Mouse (Mus musculus) testis, adult 2 months (tissue): Measurements from ENCODE around the gene Nxph1. TPM values are rescaled to one million over a fixed set of nuclear protein-coding genes. Genes with fewer than 3 reads are reported as not detected.

ENCODE experiments used
- H3K27ac ChIP-seq: fragments of 200-500 bp; 2 replicates; pipeline ENCODE4 v1.5.1; 2012; ENCODE audit warnings: low read depth, low read length; ENCODE audit not compliant: control insufficient read depth, insufficient read depth
- H3K27me3 ChIP-seq: fragments of 200-500 bp; 2 replicates; pipeline ENCODE4 v1.6.1; 2012; ENCODE audit warnings: mild to moderate bottlenecking, low read length, moderate library complexity; ENCODE audit not compliant: control insufficient read depth, insufficient read depth
- H3K36me3 ChIP-seq: fragments of 200-500 bp; 2 replicates; pipeline ENCODE4 v1.6.1; 2012; ENCODE audit warnings: mild to moderate bottlenecking, low read length; ENCODE audit not compliant: control insufficient read depth, insufficient read depth
- H3K4me1 ChIP-seq: fragments of 200-500 bp; 2 replicates; pipeline ENCODE4 v1.6.1; 2012; ENCODE audit warnings: low read length; ENCODE audit not compliant: control insufficient read depth, insufficient read depth
- H3K4me3 ChIP-seq: fragments of 200-500 bp; 2 replicates; pipeline ENCODE4 v1.5.1; 2012; ENCODE audit warnings: low read depth, mild to moderate bottlenecking, low read length, moderate library complexity, mixed read lengths; ENCODE audit not compliant: control insufficient read depth
- CTCF ChIP-seq: fragments of 200-500 bp; IDR thresholded peaks from 2 replicates; pipeline ENCODE4 v1.5.1; 2012; ENCODE audit warnings: low read depth, mild to moderate bottlenecking, inconsistent platforms, low read length, moderate library complexity; ENCODE audit not compliant: control insufficient read depth, insufficient read depth, insufficient replicate concordance
- POLR2A ChIP-seq: fragments of 200-500 bp; IDR thresholded peaks from 2 replicates; pipeline ENCODE4 v1.6.1; 2012; ENCODE audit warnings: low read depth, mild to moderate bottlenecking, inconsistent platforms, low read length, moderate library complexity; ENCODE audit not compliant: control insufficient read depth
- polyA plus RNA-seq: library from polyadenylated mRNA; depleted of rRNA; stranded (reverse); fragments of >200 nt; gene quantifications from 2 replicates; pipeline ENCODE4 v1.2.3, GENCODE M21; 2012

Gene Nxph1
- polyA plus RNA-seq, 1 experiment, result 1.6 TPM

DNA sequence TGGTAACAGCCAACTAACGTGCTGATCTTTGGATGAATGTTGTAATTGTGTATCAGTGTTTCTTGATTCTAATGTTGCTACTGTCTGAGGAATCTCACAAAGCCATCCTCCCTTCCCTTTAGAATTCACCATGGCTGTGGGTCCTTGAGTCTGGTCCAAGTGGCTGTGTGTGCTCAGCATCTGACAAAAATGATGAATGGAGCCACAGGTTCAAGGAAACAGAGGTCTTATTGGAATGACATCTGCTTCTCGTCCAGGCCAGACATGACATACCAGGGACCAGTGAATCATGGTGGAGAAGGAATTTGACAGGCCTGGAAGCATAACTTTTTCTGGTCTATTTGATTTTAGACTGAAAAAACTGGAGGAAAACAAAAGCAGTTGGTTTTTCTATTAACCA lies 22.3 kb downstream of the Nxph1 start:
- Histone ChIP-seq H3K4me1 (no peaks in the 10 kb centered on the region), H3K4me3 (no peak overlapping the region), H3K27me3 (no peaks in the 10 kb centered on the region), H3K36me3 (no peaks in the 10 kb centered on the region), H3K27ac (no peak overlapping the region)
- TF ChIP-seq POLR2A (no peak), CTCF (no peak)

DNA sequence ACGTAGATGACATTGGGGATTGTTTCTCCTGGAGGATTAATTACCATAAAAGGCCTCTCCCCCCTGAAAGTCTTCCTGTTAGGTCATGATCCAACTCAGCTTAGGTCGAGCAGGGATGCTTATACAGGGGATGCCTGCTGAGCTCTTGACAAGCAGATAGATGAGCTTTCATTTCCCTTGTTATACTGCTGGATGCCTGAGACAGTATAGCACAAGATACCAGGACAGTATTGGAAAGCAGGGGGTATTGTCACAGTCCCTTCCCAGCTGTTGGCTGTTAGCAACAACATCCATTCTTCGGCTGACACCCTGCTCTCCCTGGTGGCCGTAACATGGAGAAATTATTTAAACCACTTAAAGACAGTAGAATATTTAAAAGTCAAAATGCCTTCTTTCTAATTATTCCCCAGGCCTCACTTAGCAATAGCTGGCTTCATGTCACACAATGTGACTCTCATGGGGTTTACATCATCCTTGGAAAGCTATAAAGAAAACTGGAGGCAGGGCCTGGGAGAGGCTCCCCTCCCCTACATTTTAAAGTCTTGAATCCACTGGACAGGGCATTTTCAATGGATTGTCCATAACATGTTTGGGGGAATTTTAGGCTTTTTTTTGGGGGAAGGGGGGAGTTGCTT lies 31.1 kb downstream of the Nxph1 start:
- Histone ChIP-seq H3K4me3 (no peak overlapping the region), H3K27me3 (no peaks in the 10 kb centered on the region), H3K27ac (no peak overlapping the region), H3K36me3 (no peaks in the 10 kb centered on the region), H3K4me1 (no peaks in the 10 kb centered on the region)
- TF ChIP-seq POLR2A (no peak), CTCF (no peak)

DNA sequence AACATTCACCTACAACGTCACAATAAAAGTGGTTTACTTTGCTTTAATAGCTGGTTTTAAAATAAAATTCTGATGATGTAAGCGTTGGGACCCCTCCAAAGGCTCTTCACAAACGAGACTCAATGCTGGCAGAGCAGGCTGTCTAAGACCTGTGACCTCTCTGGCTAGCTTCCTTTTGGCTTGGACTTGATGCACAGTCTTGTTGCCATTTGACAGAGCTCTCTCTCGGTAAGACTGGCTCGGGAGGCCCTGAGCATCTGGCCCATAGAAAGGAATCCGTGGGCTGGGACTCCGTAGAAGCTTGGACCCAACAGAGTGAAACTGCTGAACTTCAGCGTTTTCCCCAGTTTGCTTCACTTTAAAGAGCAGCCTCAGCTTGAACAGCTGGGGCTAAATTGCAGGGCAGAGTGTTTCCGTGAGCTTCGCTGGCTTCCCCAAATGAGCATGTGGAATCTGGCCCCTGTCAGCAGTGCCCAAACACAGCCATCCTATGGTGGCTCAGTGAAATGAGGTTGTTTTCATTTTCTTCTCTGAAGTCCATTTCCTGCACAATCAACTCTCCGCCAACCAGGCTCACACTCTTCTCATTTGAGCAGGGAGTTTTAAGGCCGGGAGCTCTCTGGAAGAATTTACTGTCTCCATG lies 48.2 kb downstream of the Nxph1 start:
- Histone ChIP-seq H3K27me3 (no peaks in the 10 kb centered on the region), H3K4me1 (no peaks in the 10 kb centered on the region), H3K4me3 (no peak overlapping the region), H3K27ac (no peak overlapping the region), H3K36me3 (no peaks in the 10 kb centered on the region)
- TF ChIP-seq CTCF (no peak), POLR2A (no peak)

DNA sequence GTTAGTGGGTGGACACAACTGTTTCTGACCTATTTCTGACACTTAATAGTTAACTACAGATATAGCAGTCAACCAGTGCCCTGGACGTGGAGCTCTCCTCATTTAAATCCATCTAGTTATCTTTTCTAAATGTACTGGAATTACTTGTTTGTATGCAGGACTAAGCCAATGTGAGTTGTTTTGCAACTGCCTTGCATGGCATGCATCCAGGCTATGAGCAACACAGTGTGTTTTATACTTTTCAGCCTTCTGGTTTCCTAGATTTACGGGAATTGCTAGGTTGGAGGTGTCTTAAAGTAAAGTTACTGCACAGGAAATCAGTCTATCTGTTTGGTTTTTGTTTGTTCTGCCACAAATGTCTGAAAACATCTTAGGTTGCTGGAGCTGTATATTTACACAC lies 49.1 kb downstream of the Nxph1 start:
- H3K36me3 ChIP-seq, result no peaks in the 10 kb centered on the region
- no peak overlapping the region for H3K27ac ChIP-seq
- no peaks in the 10 kb centered on the region for H3K4me1 ChIP-seq
- TF ChIP-seq POLR2A (no peak), CTCF (no peak)
- H3K4me3 ChIP-seq, result no peak overlapping the region
- H3K27me3 ChIP-seq, result no peaks in the 10 kb centered on the region

DNA sequence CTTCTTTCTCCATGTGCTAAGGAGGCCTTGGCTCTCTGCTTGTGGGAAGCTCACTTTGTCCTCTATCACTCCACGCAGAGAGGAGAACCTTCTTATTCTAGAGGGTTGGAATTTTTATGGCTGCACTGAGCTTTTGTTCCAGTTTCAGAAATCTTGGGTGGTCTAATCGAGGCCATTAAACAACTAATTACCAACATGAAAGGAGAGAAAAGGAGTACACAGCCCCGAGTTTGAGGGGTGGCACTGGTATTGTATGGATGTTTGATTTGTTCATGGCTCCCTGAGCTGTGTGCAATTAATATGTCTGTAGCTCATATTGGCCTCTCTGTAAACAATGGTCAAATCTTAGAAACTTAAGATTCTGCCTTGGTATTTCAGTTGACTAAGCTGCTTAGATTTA lies 54.5 kb downstream of the Nxph1 start:
- H3K27ac ChIP-seq, result no peak overlapping the region
- no peaks in the 10 kb centered on the region for H3K36me3 ChIP-seq
- TF ChIP-seq POLR2A (no peak), CTCF (no peak)

DNA sequence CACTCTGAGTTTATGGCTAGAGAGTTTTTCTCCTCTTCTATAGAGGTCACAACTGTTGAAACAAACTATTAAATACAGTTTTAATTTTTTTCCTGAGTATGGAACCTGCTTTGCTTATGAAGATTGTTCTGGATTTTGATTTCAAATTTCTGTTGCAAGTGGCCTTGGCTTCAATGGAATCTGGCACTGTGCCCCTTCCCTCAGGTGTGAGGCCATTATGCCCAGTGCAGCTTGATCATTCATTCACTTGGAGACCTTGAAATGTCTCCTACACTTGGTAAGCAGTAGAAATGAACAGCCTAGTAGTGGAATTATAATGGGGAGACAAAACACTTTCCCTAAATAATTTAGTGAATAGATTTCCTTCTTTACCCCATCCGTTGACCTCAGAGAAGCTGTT lies 78.4 kb downstream of the Nxph1 start:
- H3K36me3 ChIP-seq, result no peaks in the 10 kb centered on the region
- no peak overlapping the region for H3K4me3 ChIP-seq
- no peak overlapping the region for H3K27ac ChIP-seq
- no peaks in the 10 kb centered on the region for H3K27me3 ChIP-seq
- TF ChIP-seq CTCF (no peak), POLR2A (no peak)
- no peaks in the 10 kb centered on the region for H3K4me1 ChIP-seq

More for the DNA sequence above, 54.5 kb downstream of the Nxph1 start:
- Histone ChIP-seq H3K4me3 (no peak overlapping the region), H3K4me1 (no peaks in the 10 kb centered on the region), H3K27me3 (no peaks in the 10 kb centered on the region)

DNA sequence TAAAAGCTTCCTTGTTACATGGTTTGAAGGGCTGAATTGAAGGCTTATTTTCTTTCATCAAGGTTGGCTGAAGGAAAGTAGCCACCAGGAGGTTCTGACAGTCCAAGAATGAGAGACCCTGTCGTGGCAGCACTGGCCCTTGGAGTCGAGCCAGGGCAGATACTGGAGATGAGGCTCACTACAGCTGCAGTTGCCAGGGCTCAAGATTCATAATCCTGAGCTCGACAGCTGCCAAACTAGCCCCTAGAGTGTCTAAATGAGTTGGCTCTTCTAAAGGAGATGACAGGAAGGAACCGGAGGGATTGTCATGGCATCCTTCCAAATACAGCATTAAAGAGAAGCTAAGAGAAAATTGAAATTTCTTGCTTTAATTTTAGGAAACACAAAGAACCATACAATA lies 78.9 kb downstream of the Nxph1 start:
- no peaks in the 10 kb centered on the region for H3K36me3 ChIP-seq
- H3K27me3 ChIP-seq, result no peaks in the 10 kb centered on the region
- H3K27ac ChIP-seq, result no peak overlapping the region
- TF ChIP-seq POLR2A, result no peak
- TF ChIP-seq CTCF, result no peak
- no peak overlapping the region for H3K4me3 ChIP-seq
- no peaks in the 10 kb centered on the region for H3K4me1 ChIP-seq

DNA sequence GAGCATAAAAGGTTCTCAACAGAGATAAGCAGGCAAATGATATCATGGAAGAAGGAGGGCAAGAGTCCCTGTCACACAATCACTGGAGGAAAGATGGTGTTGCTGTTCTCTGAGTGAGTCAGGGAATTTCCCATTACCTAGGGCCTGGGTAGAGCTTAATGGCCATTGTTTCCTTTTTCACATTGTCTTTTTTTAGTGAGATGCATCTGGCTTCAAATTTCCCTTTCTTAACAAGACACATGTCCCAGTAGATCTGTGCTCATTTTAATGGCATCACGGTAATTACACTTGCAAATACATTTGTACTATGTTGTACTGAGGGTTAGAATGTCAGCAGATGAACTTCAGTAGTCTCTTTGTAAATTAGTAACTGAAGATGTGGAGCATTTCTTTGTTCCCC lies 80.3 kb downstream of the Nxph1 start:
- H3K4me3 ChIP-seq, result no peak overlapping the region
- TF ChIP-seq CTCF, result no peak
- no peak for TF ChIP-seq POLR2A
- no peaks in the 10 kb centered on the region for H3K4me1 ChIP-seq
- H3K27me3 ChIP-seq, result no peaks in the 10 kb centered on the region
- H3K27ac ChIP-seq, result no peak overlapping the region
- no peaks in the 10 kb centered on the region for H3K36me3 ChIP-seq
